Mouse (Mus musculus): ENCODE data around the gene Aak1. TPM values are rescaled to one million over a fixed set of nuclear protein-coding genes. Genes with fewer than 3 reads are reported as not detected.

Gene Aak1
- 100 to 1,000 TPM; 435 to 445 TPM for total RNA-seq (2021)

- peak; percentile 92 to 94 for DNase-seq
These were observed at the start of gene Aak1 for GRCm38 (mm10) chr6:86848915-86849644. Gene Aak1, plus strand, starts transcription at chr6:86849517.

- no peak for DNase-seq
These were observed 48.9 kb upstream of the Aak1 start for GRCm38 (mm10) chr6:86800467-86800866.

DNA sequence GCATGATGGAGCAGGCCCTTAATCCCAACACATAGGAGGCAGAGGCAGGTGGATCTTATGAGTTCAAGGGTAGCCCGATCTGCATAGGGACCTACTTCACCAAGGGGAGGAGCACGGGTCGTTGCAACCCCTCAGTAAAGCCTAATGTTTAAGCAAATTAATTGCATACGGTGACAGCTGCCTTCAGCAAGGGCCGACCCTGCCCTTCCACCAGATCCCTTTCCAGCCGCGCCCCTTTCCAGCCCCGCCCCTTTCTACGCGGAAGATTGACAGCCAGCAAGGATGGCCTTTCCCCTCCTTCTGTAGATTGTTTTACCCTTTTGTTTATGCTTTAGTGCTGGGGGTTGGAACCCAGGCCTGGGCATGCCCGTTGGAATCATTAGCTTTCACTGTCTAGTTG lies 47.9 kb upstream of the Aak1 start:
- no peak for DNase-seq

GRCm38 (mm10) chr6:86804646-86805045 lies 44.7 kb upstream of the Aak1 start:
- DNase-seq = no peak

GRCm38 (mm10) chr6:86806455-86807086 lies 42.7 kb upstream of the Aak1 start:
- DNase-seq = peak; percentile 67 to 69

DNA sequence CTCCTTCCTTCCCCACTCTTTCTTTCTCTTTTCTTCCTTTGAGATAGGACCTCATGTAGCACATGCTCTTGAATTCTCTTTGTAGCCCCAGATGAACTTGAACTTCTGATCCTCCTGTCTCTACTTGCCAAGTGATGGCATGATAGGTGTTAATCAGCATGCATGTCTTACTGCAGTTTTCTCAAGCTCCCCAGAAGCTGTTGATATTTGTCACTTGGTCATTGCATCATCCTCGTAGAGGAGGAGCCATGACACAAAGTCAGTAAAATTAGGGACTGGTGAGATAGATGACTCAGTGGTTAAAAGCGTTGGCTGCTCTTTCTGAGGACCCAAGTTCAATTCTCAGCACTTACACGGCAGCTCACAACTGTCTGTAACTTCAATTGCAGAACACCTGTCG lies 36.4 kb upstream of the Aak1 start:
- no peak for DNase-seq

GRCm38 (mm10) chr6:86813341-86813740 lies 36.0 kb upstream of the Aak1 start:
- DNase-seq = no peak

DNA sequence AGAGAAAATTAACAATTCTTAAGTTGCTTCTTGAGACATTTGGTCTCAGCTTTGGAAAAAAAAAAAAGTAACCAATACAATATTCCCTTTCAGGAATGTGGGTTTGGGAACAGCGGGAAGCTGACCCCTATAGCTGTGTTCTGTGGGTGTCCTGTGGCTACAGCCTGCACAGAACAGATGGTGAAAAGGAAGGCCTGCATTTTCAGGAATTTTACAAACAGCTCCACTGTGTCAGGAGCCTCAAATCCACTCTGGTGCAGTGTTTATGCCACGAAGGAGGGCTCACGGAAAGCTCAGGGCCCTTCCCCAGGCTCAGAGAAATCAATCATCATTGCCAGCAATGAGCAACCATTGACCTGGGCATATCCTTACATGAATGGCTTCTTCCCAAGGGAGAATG lies 34.4 kb upstream of the Aak1 start:
- DNase-seq = peak in 1 of 2 experiments; percentile 29

GRCm38 (mm10) chr6:86815436-86815835 lies 33.9 kb upstream of the Aak1 start:
- no peak for DNase-seq

GRCm38 (mm10) chr6:86816586-86816985 lies 32.7 kb upstream of the Aak1 start:
- no peak for DNase-seq

DNA sequence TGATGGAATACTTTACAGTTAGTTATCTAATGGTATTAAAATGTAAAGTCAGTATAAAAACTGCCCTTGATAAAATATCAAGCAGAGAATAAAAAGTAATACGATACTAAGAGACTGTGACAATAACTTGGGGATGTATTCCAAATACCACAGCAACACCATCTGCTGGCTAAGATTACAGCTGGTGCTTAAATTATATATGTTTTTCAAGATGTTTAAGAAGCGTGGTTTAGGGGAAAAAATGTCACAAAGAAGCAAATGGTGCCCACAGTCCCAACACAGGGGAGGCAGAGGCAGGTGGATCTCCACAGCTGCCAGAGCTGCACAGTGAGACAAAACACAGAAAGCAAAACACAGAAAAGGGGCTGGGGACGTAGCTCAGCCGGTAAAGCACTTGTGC lies 30.4 kb upstream of the Aak1 start:
- no peak for DNase-seq

DNA sequence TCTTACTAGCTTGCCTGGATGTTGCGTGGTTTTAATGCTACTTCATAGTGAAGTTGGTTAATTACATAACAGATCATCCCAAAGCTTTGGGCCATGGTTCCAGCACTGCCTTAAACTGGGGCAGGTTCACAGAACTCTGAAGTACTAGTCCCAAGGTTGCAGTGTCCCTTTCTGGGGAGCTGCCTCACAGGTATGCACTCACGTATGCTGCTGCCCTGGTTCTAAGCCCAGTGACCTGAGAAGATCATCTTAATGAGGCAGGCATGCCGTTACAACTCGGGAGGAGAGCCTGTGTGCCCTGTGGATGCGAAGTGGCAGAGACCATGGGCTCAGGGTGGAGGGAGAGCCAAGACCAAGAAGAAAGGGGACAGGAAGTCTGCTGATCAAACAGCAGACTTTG lies 29.4 kb upstream of the Aak1 start:
- DNase-seq = no peak

GRCm38 (mm10) chr6:86820690-86821089 lies 28.6 kb upstream of the Aak1 start:
- no peak for DNase-seq

- peak; percentile 67 to 75 for DNase-seq
These were observed 26.8 kb upstream of the Aak1 start for GRCm38 (mm10) chr6:86822285-86823050.

DNA sequence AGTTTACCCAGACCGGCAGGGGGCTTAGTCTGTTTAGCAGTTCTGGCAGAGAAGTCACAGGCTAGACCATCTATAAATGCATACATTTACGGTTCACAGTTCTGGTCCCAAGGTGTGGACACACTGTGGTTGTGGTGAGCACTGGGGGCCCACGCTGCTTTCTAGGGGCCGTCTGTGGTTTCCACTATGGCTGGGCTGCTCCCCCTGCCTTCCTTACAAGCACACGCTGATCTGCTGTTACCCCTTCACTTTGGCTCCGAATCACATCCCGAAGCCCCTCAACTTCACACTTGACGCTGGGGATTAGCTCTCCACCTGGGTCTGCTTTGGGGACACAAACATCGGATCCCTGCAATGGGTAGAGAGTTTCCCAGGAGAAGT lies 26.3 kb upstream of the Aak1 start:
- no peak for DNase-seq

GRCm38 (mm10) chr6:86823824-86824223 lies 25.5 kb upstream of the Aak1 start:
- DNase-seq = peak in 1 of 2 experiments; percentile 37

DNA sequence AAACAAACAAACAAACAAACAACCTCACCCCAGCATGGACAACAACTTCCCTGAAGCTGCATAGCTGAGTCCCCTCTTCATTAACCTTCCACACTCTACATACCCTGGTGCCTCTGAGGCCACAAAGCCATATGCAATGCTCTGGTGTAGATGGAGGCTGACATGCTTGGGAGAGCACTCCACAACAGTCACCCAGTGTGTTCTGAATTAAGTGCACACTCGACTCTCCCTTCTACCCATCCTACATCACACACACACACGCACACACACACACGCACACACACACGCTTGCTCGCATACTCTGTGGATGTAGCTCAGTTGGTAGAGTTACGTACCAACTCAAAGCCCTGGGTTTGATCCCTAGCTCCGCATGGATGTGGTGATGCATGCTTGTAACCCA lies 24.9 kb upstream of the Aak1 start:
- no peak for DNase-seq

- no peak for DNase-seq
These were observed 21.9 kb upstream of the Aak1 start for GRCm38 (mm10) chr6:86827432-86827831.

DNA sequence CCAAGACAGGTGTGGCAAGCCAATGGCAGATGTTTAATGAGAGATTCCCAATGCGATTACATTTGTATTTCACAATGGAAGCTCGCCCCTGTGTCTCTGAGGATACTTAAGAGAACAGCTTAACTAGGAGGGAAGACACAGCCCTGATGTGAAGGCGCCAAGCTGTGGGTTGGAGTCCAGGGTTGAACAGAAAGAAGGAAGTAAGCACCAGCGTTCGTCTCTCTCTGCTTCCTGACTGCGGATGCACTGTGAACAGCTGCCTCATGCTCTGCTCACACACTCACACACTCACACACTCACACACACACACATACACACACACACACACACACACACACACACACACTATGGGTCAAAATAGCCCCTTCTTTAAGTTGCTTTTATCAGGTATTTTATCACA lies 19.5 kb upstream of the Aak1 start:
- no peak for DNase-seq

GRCm38 (mm10) chr6:86830738-86831500 lies 18.4 kb upstream of the Aak1 start:
- no peak for DNase-seq

DNA sequence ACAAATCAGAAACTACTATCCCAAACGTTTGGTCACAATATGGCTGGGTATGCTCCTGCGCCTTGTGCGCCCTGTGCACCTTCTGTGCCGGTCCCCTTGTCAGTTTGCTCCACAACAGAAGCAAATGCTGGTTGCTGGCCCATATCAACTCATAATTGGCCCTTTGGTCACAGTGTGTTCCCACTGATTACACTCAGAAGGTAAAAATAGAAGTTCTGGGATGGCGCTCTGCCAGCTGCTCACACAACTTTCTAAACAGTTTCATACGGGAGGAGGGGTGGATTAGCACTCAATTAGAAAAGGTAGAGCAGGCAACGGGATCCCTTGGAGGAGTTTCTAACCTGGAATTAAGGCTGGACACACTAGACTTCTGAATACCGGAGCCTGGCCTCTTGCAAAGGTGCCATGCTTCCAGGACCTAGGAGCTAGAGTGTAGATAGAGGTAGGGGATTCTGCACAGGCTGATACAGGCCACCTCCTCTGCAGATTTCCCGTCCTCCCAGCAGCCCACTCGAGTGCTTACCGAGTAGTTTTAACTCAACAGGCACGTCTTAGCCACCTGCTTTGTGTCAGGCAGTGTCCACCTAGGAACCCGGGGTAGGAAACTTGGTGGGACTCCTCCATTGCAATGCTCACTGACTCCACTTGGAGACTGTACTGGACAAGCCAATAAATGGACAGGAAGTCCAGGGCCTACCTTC lies 16.4 kb upstream of the Aak1 start:
- DNase-seq = no peak

- no peak for DNase-seq
These were observed 10.2 kb upstream of the Aak1 start for GRCm38 (mm10) chr6:86839089-86839488.

Measured in layer of hippocampus, postnatal 36 days (tissue).